Mouse (Mus musculus) CD4-positive, CD25-positive, alpha-beta regulatory T cell, adult 9 weeks (primary cell): Measurements from ENCODE around the gene Gm7929. TPM values are rescaled to one million over a fixed set of nuclear protein-coding genes. Genes with fewer than 3 reads are reported as not detected.

Experiments
- polyA plus RNA-seq: library from polyadenylated mRNA; unstranded; fragments of 100-300 nt; shearing (Covaris generic); gene quantifications from one replicate; pipeline ENCODE4 v1.2.1, GENCODE M21; 2017

The Gm7929 gene
- polyA plus RNA-seq, result not detected

GRCm38 (mm10) chr14:41750514-41750913, at the start of gene Gm7929:
Gm7929 (minus strand) TSS chr14:41750614.

GRCm38 (mm10) chr14:41772341-41772740, 21.9 kb upstream of the Gm7929 start, which contains the start of gene Gm47189:
Gm47189 (minus strand) TSS chr14:41772441.

GRCm38 (mm10) chr14:41701785-41702184, 48.6 kb downstream of the Gm7929 start, which contains the start of gene Gm8068:
Gm8068 (minus strand) TSS chr14:41701885.

Other genes with a start within 250 kb of the Gm7929 start
- not detected for gene Gm7970, start 195.0 kb downstream of the Gm7929 start, polyA plus RNA-seq
- gene 1700049E17Rik2, start 177.4 kb downstream of the Gm7929 start, polyA plus RNA-seq, result not detected
- not detected for gene Gm3072, start 126.0 kb downstream of the Gm7929 start, polyA plus RNA-seq
- not detected for gene Gm3676, start 104.1 kb downstream of the Gm7929 start, polyA plus RNA-seq
- gene Gm8068, start 48.7 kb downstream of the Gm7929 start, polyA plus RNA-seq, result not detected
- gene Gm47189, start 21.8 kb upstream of the Gm7929 start, polyA plus RNA-seq, result not detected
- gene Gm7980, start 156.7 kb upstream of the Gm7929 start, polyA plus RNA-seq, result not detected
- gene 1700049E17Rik1, start 174.3 kb upstream of the Gm7929 start, polyA plus RNA-seq, result not detected
- gene 1700024B05Rik, start 193.4 kb upstream of the Gm7929 start, polyA plus RNA-seq, result not detected
- not detected for gene Gm6401, start 217.3 kb upstream of the Gm7929 start, polyA plus RNA-seq
- not detected for gene Gm3543, start 232.7 kb upstream of the Gm7929 start, polyA plus RNA-seq